In genomic region chr13:74008948-74009718, GRCm38 (mm10) we compare ENCODE assay signal across 8 mouse cellular contexts. TPM values are rescaled to one million over a fixed set of nuclear protein-coding genes. Genes with fewer than 3 reads are reported as not detected.
A peak's percentile ranks its signal among the peaks of the same experiment; 100 is the strongest.
DNase-seq lines count a peak whose midpoint lies in the region; ATAC-seq lines count a peak whose summit lies in the region.

Gene Tppp (plus strand): TSS chr13:74009407.

- no peaks in the 10 kb centered on the region for H3K36me3 ChIP-seq in heart, embryonic 12.5 days
- no peaks in the 10 kb centered on the region for H3K36me3 ChIP-seq in kidney, embryonic 16.5 days (ENCODE audit: insufficient read depth, low read length)

- peak within 1 kb of the TSS; percentile 71 for H3K9ac ChIP-seq in heart, embryonic 12.5 days
- peak within 1 kb of the TSS; percentile 61 for H3K9ac ChIP-seq in kidney, embryonic 16.5 days (replicated peaks; ENCODE audit: low read length)

- peaks cover 14% of the 10 kb centered on the region for H3K4me1 ChIP-seq in brown adipose tissue, adult 24 weeks (ENCODE audit: control insufficient read depth, insufficient read depth, insufficient read length, low read length)
- H3K4me1 ChIP-seq in heart, embryonic 12.5 days (replicated peaks), result peaks cover 24% of the 10 kb centered on the region
- peaks cover 13% of the 10 kb centered on the region; the same call in 1 of the 2 replicates for H3K4me1 ChIP-seq in kidney, embryonic 16.5 days (ENCODE audit: insufficient read depth, low read length)

- under 1% methylated on average over 56 of the region's 56 CpGs for WGBS in heart, embryonic 12.5 days
- WGBS in kidney, embryonic 16.5 days, result under 1% methylated on average over 56 of the region's 56 CpGs

- H3K4me3 ChIP-seq in brown adipose tissue, adult 24 weeks (ENCODE audit: insufficient read depth, low read depth, low read length), result peak within 1 kb of the TSS; percentile 83
- peak within 1 kb of the TSS; percentile 52 for H3K4me3 ChIP-seq in heart, embryonic 12.5 days
- peak within 1 kb of the TSS; percentile 59 for H3K4me3 ChIP-seq in kidney, embryonic 16.5 days (ENCODE audit: low read length)

- peaks cover 13% of the 10 kb centered on the region for H3K27me3 ChIP-seq in heart, embryonic 12.5 days (replicated peaks)
- peaks cover 34% of the 10 kb centered on the region for H3K27me3 ChIP-seq in kidney, embryonic 16.5 days (ENCODE audit: insufficient read depth, low read length)

- peak; percentile 92 for DNase-seq in CD4-positive, CD25-positive, alpha-beta regulatory T cell, adult 2 months (ENCODE audit: low read depth, low spot score)
- DNase-seq in liver, result peak; percentile 93
- DNase-seq in monocyte, adult 2 months (ENCODE audit: low read depth in 1 of 2, low spot score in 2 of 2), result peak; percentile 66 to 70
- DNase-seq in spleen, postnatal 14 days (ENCODE audit: low spot score in 2 of 2), result peak; percentile 86

- no peaks in the 10 kb centered on the region for H3K9me3 ChIP-seq in heart, embryonic 12.5 days (replicated peaks)
- H3K9me3 ChIP-seq in kidney, embryonic 16.5 days (ENCODE audit: low read length), result no peaks in the 10 kb centered on the region

- H3K4me2 ChIP-seq in heart, embryonic 12.5 days, result peak within 1 kb of the TSS; percentile 99
- H3K4me2 ChIP-seq in kidney, embryonic 16.5 days (replicated peaks; ENCODE audit: low read depth, low read length), result peak within 1 kb of the TSS; percentile 98

- H3K27ac ChIP-seq in brown adipose tissue, adult 24 weeks (replicated peaks; ENCODE audit: low read depth, low read length), result peak within 1 kb of the TSS; percentile 68
- H3K27ac ChIP-seq in heart, embryonic 12.5 days (ENCODE audit: poor library complexity, severe bottlenecking), result 0 out of 2 replicates have a peak within 1 kb of the TSS, but pooled peaks have one; percentile 22
- no peak within 1 kb of the TSS for H3K27ac ChIP-seq in kidney, embryonic 16.5 days (ENCODE audit: low read length)

- ATAC-seq in erythroid progenitor cell, adult 5-6 weeks (replicated peaks; ENCODE audit: low FRiP score, poor library complexity, severe bottlenecking), result peak; percentile 96
- peak; percentile 96 for ATAC-seq in heart, embryonic 12.5 days (ENCODE audit: insufficient number of reproducible peaks, low FRiP score)
- peak; percentile 98 for ATAC-seq in kidney, embryonic 16.5 days (ENCODE audit: low FRiP score, low TSS enrichment)

RNA-seq across cellular contexts. Expression of gene Tppp, which starts in this region (rescaled TPM):
- polyA plus RNA-seq in brown adipose tissue, adult 24 weeks (2012; ENCODE audit: insufficient read depth, insufficient read length, missing spikeins), result 15.1 and 18.7 TPM in 2 replicates
- 0.36 and 0.42 TPM in 2 replicates for total RNA-seq in erythroid progenitor cell, adult 5-6 weeks (2015; ENCODE audit: low replicate concordance)
- 0.08 and 1.0 TPM in 2 replicates for total RNA-seq in erythroid progenitor cell, adult 5-6 weeks (2017; ENCODE audit: low replicate concordance)
- 3.4 and 3.8 TPM in 2 replicates for polyA plus RNA-seq in heart, embryonic 12.5 days (2016; fragmentation: Nextera tagmentation; extraction: Ambion mirVana)
- polyA plus RNA-seq in kidney, embryonic 16.5 days (2015; fragmentation: Nextera tagmentation; extraction: Ambion mirVana), result 0.71 and 0.84 TPM in 2 replicates

Comparison
In these comparisons a context has a peak if more than half of its experiments do, and no peak if none do; other contexts are left out.
1. Peak in ATAC-seq, H3K4me3 ChIP-seq, H3K9ac ChIP-seq and H3K4me2 ChIP-seq in kidney, embryonic 16.5 days; RNA of the gene not detected or under 1 TPM.